Mouse (Mus musculus) liver, adult (tissue): Measurements from ENCODE around the gene Fpgs.
A peak's percentile ranks its signal among the peaks of the same experiment; 100 is the strongest.

Experiments used
- GATA4 ChIP-seq: IDR thresholded peaks from 2 replicates; pipeline ENCODE4 v1.6.1; 2014; ENCODE audit warnings: mild to moderate bottlenecking, low read length; ENCODE audit not compliant: insufficient replicate concordance

Fpgs gene

GRCm38 (mm10) chr2:32691041-32691440 is 12.9 kb downstream of the Fpgs start:
- no peak for TF ChIP-seq GATA4

GRCm38 (mm10) chr2:32689420-32689819 is 14.5 kb downstream of the Fpgs start:
- no peak for TF ChIP-seq GATA4

- TF ChIP-seq GATA4 = no peak
Observed at GRCm38 (mm10) chr2:32687562-32687961, 16.4 kb downstream of the Fpgs start.

- TF ChIP-seq GATA4 = no peak
Observed at GRCm38 (mm10) chr2:32686640-32687039, 17.3 kb downstream of the Fpgs start.

GRCm38 (mm10) chr2:32685807-32686206 is 18.1 kb downstream of the Fpgs start:
- no peak for TF ChIP-seq GATA4

GRCm38 (mm10) chr2:32684681-32685428 is 19.1 kb downstream of the Fpgs start:
- no peak for TF ChIP-seq GATA4

GRCm38 (mm10) chr2:32683701-32684100 is 20.2 kb downstream of the Fpgs start:
- no peak for TF ChIP-seq GATA4

- TF ChIP-seq GATA4 = no peak
Observed at GRCm38 (mm10) chr2:32682721-32683417, 21.1 kb downstream of the Fpgs start.

- TF ChIP-seq GATA4 = no peak
Observed at GRCm38 (mm10) chr2:32681754-32682153, 22.2 kb downstream of the Fpgs start.

- TF ChIP-seq GATA4 = no peak
Observed at GRCm38 (mm10) chr2:32680961-32681650, 22.8 kb downstream of the Fpgs start.

- no peak for TF ChIP-seq GATA4
Observed at GRCm38 (mm10) chr2:32680051-32680451, 23.9 kb downstream of the Fpgs start.

- TF ChIP-seq GATA4 = no peak
Observed at GRCm38 (mm10) chr2:32677683-32678082, 26.3 kb downstream of the Fpgs start.

- no peak for TF ChIP-seq GATA4
Observed at GRCm38 (mm10) chr2:32676821-32677220, 27.1 kb downstream of the Fpgs start.

- TF ChIP-seq GATA4 = no peak
Observed at GRCm38 (mm10) chr2:32673176-32673917, 30.6 kb downstream of the Fpgs start.

GRCm38 (mm10) chr2:32671907-32672595 is 31.9 kb downstream of the Fpgs start:
- TF ChIP-seq GATA4 = no peak

GRCm38 (mm10) chr2:32671147-32671546 is 32.8 kb downstream of the Fpgs start:
- peak; percentile 20; the same call in 1 of the 2 replicates for TF ChIP-seq GATA4
